Mouse (Mus musculus) mammary gland, adult 2 months (tissue): ENCODE data around the gene Olfr646. TPM values are rescaled to one million over a fixed set of nuclear protein-coding genes. Genes with fewer than 3 reads are reported as not detected.

Experiments used
- polyA plus RNA-seq: library from polyadenylated mRNA; depleted of rRNA; stranded (reverse); fragments of >200 nt; gene quantifications from 2 replicates; pipeline ENCODE4 v1.2.3, GENCODE M21; 2012; ENCODE audit warnings: low replicate concordance; rRNA removed

The Olfr646 gene
- polyA plus RNA-seq = not detected in 2 replicates

DNA sequence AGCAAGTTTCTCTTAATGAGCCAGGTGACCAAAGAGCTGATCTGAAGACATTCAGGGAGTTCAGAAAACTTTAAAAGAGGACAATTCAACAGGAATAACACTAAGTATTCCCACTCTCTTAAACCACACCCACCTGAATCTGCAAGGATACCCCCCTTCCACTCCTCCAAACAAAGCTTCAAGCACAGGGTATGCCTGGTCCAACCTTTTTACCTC lies at the start of gene Olfr646:
Olfr646 (plus strand) TSS at position 117 of the 216 bp plus-strand sequence.

GRCm38 (mm10) chr7:104061345-104061744 lies 43.3 kb upstream of the Olfr646 start, which contains the start of gene 4930516K23Rik:
TSS of gene 4930516K23Rik (minus strand) at chr7:104061445.

DNA sequence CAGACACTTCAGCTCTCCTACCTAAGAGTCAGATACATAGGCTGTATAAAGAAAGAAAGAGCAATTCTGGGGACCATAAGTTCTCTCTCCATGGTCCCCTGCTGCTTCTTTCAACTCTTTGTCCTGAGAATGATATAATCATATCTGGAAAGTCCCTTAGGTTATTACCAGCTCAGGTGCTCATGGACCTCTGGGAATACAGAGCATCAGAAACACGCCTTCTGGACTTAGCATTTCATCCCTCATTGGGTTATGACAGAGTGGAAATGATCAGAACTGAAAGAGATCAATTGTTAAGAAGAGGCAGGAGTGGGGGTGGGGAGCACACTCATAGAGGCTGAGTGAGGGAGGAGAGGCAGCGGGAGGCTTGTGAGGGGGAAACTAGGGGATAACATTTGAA lies 32.9 kb upstream of the Olfr646 start, which contains the start of gene Olfr644:
Olfr644 (minus strand) TSS at position 101 of the 400 bp plus-strand sequence.

DNA sequence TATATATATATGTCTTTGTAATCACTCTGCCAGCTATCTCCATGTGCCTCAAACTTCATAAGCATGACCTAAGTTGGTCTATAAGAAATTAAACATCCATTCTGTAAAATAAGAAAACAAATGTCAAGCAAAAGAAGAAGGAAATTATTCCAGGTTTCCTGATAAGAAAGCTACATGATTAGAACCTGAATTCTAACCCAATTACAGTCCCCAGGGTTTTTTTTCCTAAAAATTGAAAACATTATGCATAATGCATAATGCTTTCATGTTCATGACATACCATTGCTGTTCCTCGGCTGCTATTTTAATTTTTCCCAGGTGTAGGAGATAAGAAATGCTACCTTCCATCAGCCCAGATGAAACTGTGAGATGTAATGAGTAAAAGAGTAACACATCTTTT lies 19.3 kb upstream of the Olfr646 start, which contains the start of gene Olfr645:
Olfr645 (minus strand) TSS at position 101 of the 400 bp plus-strand sequence.

GRCm38 (mm10) chr7:104129726-104130125 lies 25.1 kb downstream of the Olfr646 start, which contains the start of gene Ubqln5:
TSS of gene Ubqln5 (minus strand) at chr7:104129826.

GRCm38 (mm10) chr7:104137305-104137704 lies 32.6 kb downstream of the Olfr646 start, which contains the start of gene Olfr643:
TSS of gene Olfr643 (minus strand) at chr7:104137405.

GRCm38 (mm10) chr7:104143179-104143578 lies 38.5 kb downstream of the Olfr646 start, which contains the start of gene Ubqln3:
TSS of gene Ubqln3 (minus strand) at chr7:104143279.

GRCm38 (mm10) chr7:104150456-104150855 lies 45.8 kb downstream of the Olfr646 start, which contains the start of gene Ubqlnl:
TSS of gene Ubqlnl (minus strand) at chr7:104150556.

Other genes with a start within 250 kb of the Olfr646 start
- gene Olfr66, start 218.6 kb upstream of the Olfr646 start, polyA plus RNA-seq = not detected in 2 replicates
- gene Olfr64, start 210.4 kb upstream of the Olfr646 start, polyA plus RNA-seq = not detected in 2 replicates
- not detected in 2 replicates for gene Olfr65, start 201.4 kb upstream of the Olfr646 start, polyA plus RNA-seq
- not detected in 2 replicates for gene Olfr631, start 176.0 kb upstream of the Olfr646 start, polyA plus RNA-seq
- gene Olfr632, start 170.5 kb upstream of the Olfr646 start, polyA plus RNA-seq = not detected in 2 replicates
- not detected in 2 replicates for gene Olfr633, start 160.4 kb upstream of the Olfr646 start, polyA plus RNA-seq
- not detected in 2 replicates for gene Olfr635, start 133.7 kb upstream of the Olfr646 start, polyA plus RNA-seq
- gene Olfr638, start 106.1 kb upstream of the Olfr646 start, polyA plus RNA-seq = not detected in 2 replicates
- not detected in 2 replicates for gene Olfr639, start 87.6 kb upstream of the Olfr646 start, polyA plus RNA-seq
- not detected in 2 replicates for gene Olfr640, start 79.3 kb upstream of the Olfr646 start, polyA plus RNA-seq
- not detected in 2 replicates for gene Olfr641, start 69.4 kb upstream of the Olfr646 start, polyA plus RNA-seq
- gene Olfr642, start 52.2 kb upstream of the Olfr646 start, polyA plus RNA-seq = not detected in 2 replicates
- gene 4930516K23Rik, start 43.4 kb upstream of the Olfr646 start, polyA plus RNA-seq = not detected in 2 replicates
- gene Olfr644, start 33.0 kb upstream of the Olfr646 start, polyA plus RNA-seq = not detected in 2 replicates
- not detected in 2 replicates for gene Olfr645, start 19.4 kb upstream of the Olfr646 start, polyA plus RNA-seq
- not detected in 2 replicates for gene Ubqln5, start 25.0 kb downstream of the Olfr646 start, polyA plus RNA-seq
- not detected in 2 replicates for gene Olfr643, start 32.5 kb downstream of the Olfr646 start, polyA plus RNA-seq
- not detected in 2 replicates for gene Ubqln3, start 38.4 kb downstream of the Olfr646 start, polyA plus RNA-seq
- not detected in 2 replicates for gene Ubqlnl, start 45.7 kb downstream of the Olfr646 start, polyA plus RNA-seq
- gene Olfm5, start 60.0 kb downstream of the Olfr646 start, polyA plus RNA-seq = not detected in 2 replicates
- gene Olfr648, start 78.5 kb downstream of the Olfr646 start, polyA plus RNA-seq = not detected in 2 replicates
- gene Olfr649, start 91.1 kb downstream of the Olfr646 start, polyA plus RNA-seq = not detected in 2 replicates
- gene Trim6, start 113.9 kb downstream of the Olfr646 start, polyA plus RNA-seq = 0.97 and 1.1 TPM in 2 replicates
- gene Trim34a, start 139.6 kb downstream of the Olfr646 start, polyA plus RNA-seq = 10.2 and 25.5 TPM in 2 replicates
- gene Trim5, start 183.2 kb downstream of the Olfr646 start, polyA plus RNA-seq = 0.94 and 2.2 TPM in 2 replicates
- gene Trim12a, start 210.6 kb downstream of the Olfr646 start, polyA plus RNA-seq = 5.0 and 10.4 TPM in 2 replicates
- 3.1 and 4.1 TPM in 2 replicates for gene Trim34b, start 224.6 kb downstream of the Olfr646 start, polyA plus RNA-seq
- gene Trim12c, start 248.5 kb downstream of the Olfr646 start, polyA plus RNA-seq = 3.1 and 6.3 TPM in 2 replicates